Mouse (Mus musculus): ENCODE data around the gene Zyx. TPM values are rescaled to one million over a fixed set of nuclear protein-coding genes. Genes with fewer than 3 reads are reported as not detected.

Gene Zyx
- polyA plus RNA-seq, 1 experiment from 2014 or later, result 159 TPM

DNA sequence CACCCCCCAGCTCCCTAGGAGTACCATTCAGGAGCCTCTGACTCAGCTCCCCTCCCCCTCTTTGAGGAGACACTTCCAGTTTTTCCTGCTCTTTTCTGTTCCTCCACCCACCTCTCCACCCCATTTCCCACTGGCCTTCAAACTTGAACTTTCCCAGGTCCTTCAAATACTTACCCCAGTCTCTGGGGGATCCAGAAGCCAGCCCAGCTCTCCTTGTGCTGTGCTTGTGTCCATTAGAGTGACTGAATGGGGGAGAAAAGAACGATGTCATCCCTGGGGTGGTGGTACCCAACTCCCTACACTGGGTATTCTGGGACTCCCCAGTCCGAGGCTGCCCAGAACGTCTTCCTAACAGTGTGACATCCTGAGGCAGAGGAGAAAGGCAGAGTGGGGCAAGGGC is 22.6 kb downstream of the Zyx start:
- H3K4me3 ChIP-seq (ENCODE audit: low read length), result no peak overlapping the region; the same call in 1 of the 2 replicates
- H3K36me3 ChIP-seq (ENCODE audit: control insufficient read depth, insufficient read depth), result no peaks in the 10 kb centered on the region
- H3K9ac ChIP-seq (ENCODE audit: low read length), result no peak overlapping the region
- WGBS, result 29% methylated on average over 3 of the region's 3 CpGs
- ATAC-seq (replicated peaks; ENCODE audit: extremely low read depth, insufficient read depth, low FRiP score), result no peak
- peak overlapping the region; percentile 96; the same call in 1 of the 2 replicates for H3K4me2 ChIP-seq (ENCODE audit: low read depth, low read length)
- peak overlapping the region; percentile 35; the same call in 1 of the 2 replicates for H3K27ac ChIP-seq (ENCODE audit: low read length)
- H3K4me1 ChIP-seq (ENCODE audit: control insufficient read depth, insufficient read depth, low read length), result peaks cover 43% of the 10 kb centered on the region
- H3K27me3 ChIP-seq (ENCODE audit: control insufficient read depth, insufficient read depth, low read length), result no peaks in the 10 kb centered on the region
- no peaks in the 10 kb centered on the region for H3K9me3 ChIP-seq (replicated peaks; ENCODE audit: control insufficient read depth, low read length)

GRCm38 (mm10) chr6:42372421-42372815 is 23.0 kb downstream of the Zyx start:
- H3K27me3 ChIP-seq (ENCODE audit: control insufficient read depth, insufficient read depth, low read length), result no peaks in the 10 kb centered on the region
- H3K9me3 ChIP-seq (replicated peaks; ENCODE audit: control insufficient read depth, low read length), result no peaks in the 10 kb centered on the region
- H3K36me3 ChIP-seq (ENCODE audit: control insufficient read depth, insufficient read depth), result no peaks in the 10 kb centered on the region
- peak overlapping the region; percentile 27 for H3K27ac ChIP-seq (ENCODE audit: low read length)
- peak overlapping the region; percentile 96 for H3K4me2 ChIP-seq (ENCODE audit: low read depth, low read length)
- peaks cover 43% of the 10 kb centered on the region for H3K4me1 ChIP-seq (ENCODE audit: control insufficient read depth, insufficient read depth, low read length)
- peak overlapping the region; percentile 76 for H3K9ac ChIP-seq (ENCODE audit: low read length)
- ATAC-seq (replicated peaks; ENCODE audit: extremely low read depth, insufficient read depth, low FRiP score), result no peak
- H3K4me3 ChIP-seq (ENCODE audit: low read length), result peak overlapping the region; percentile 66
- WGBS, result 49% methylated on average over 9 of the region's 9 CpGs

DNA sequence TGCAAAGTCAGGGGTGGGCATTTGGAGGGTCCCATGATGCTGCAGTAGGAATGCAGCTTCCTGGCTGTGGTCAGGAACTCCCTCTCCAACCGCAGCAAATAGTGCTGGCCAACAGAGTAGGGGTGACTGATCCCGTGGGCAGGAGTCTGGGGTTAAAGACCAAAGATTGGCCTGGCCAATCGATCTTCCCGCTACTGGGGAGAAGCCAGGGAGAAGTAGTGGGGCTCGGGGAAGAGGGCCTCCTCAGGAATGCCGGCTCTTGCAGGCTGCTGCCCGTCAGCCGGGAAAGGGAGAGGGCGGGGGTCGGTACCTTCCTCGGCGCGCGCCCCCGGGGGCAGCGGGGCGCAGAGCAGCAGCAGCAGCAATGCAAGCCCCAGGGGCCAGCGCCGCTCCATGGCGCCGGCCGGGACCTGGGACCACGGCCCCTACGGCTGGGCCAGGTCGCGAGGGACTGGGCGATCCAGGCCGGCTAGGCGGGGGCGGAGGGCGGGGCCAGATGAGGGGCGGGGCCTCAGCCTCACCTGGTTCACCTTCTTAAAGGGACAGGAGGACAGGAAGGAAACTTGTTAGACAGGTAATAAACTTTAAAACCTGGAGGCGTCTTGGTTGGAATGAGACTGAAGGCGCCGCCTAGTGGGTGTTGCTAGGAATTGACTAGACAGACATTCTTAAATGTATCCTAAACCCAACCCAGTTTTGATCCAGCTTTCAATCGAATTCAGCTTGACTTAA is 23.6 kb downstream of the Zyx start, which contains the start of gene Epha1:
Gene Epha1, minus strand, starts transcription at position 453 of the 732 bp plus-strand sequence.
- H3K9ac ChIP-seq (ENCODE audit: low read length), result peak within 1 kb of the TSS; percentile 76
- no peaks in the 10 kb centered on the region for H3K36me3 ChIP-seq (ENCODE audit: control insufficient read depth, insufficient read depth)
- H3K27ac ChIP-seq (ENCODE audit: low read length), result peak within 1 kb of the TSS; percentile 58
- H3K4me2 ChIP-seq (ENCODE audit: low read depth, low read length), result peak within 1 kb of the TSS; percentile 96
- H3K4me1 ChIP-seq (ENCODE audit: control insufficient read depth, insufficient read depth, low read length), result peaks cover 43% of the 10 kb centered on the region
- 1% methylated on average over 36 of the region's 36 CpGs for WGBS
- peak; percentile 24; the same call in 1 of the 2 replicates for ATAC-seq (replicated peaks; ENCODE audit: extremely low read depth, insufficient read depth, low FRiP score)
- peak within 1 kb of the TSS; percentile 66 for H3K4me3 ChIP-seq (ENCODE audit: low read length)
- H3K9me3 ChIP-seq (replicated peaks; ENCODE audit: control insufficient read depth, low read length), result no peaks in the 10 kb centered on the region
- H3K27me3 ChIP-seq (ENCODE audit: control insufficient read depth, insufficient read depth, low read length), result no peaks in the 10 kb centered on the region

DNA sequence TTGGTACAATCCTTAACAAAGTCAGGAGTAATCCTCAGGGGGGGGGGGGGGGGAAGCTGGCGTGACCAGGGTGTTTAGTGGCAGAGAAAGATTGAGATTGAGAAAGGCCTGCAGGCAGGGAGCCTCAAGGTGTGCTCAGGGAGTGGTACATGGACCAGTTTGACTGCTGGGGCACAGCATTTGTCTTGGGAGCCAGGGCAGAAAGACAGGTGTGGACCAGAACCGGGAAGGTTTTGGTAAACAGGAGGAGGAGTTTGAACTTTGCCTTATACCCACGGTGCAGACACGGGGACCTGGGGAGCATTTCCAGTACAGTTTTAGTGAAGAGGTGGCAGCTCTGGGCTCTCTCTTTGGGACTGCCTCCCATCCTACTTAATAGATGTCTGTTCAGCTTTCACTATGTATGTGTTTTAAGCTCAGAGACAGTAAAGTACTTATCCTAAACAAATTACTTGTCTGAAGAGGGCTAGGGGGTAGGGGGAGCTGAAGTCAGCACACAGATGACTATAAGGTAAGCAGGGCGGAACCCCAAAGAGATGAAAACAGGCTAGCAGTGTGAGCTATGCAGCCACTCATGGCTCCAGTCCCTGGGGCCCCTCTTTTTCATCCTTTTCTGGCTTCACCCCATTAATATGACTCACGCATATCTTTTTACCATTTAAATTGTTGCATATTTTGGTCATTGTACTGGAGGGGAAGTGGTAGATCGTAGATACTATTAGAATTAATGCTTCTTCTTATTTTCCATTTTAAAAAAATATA is 24.4 kb downstream of the Zyx start:
- Histone ChIP-seq H3K36me3 (ENCODE audit: control insufficient read depth, insufficient read depth) (no peaks in the 10 kb centered on the region), H3K4me1 (ENCODE audit: control insufficient read depth, insufficient read depth, low read length) (peaks cover 43% of the 10 kb centered on the region), H3K27ac (ENCODE audit: low read length) (no peak overlapping the region), H3K27me3 (ENCODE audit: control insufficient read depth, insufficient read depth, low read length) (no peaks in the 10 kb centered on the region), H3K9me3 (replicated peaks; ENCODE audit: control insufficient read depth, low read length) (no peaks in the 10 kb centered on the region), H3K9ac (ENCODE audit: low read length) (peak overlapping the region; percentile 76), H3K4me3 (ENCODE audit: low read length) (peak overlapping the region; percentile 66), H3K4me2 (ENCODE audit: low read depth, low read length) (peak overlapping the region; percentile 96)
- no peak for ATAC-seq (replicated peaks; ENCODE audit: extremely low read depth, insufficient read depth, low FRiP score)
- 36% methylated on average over 7 of the region's 7 CpGs for WGBS

DNA sequence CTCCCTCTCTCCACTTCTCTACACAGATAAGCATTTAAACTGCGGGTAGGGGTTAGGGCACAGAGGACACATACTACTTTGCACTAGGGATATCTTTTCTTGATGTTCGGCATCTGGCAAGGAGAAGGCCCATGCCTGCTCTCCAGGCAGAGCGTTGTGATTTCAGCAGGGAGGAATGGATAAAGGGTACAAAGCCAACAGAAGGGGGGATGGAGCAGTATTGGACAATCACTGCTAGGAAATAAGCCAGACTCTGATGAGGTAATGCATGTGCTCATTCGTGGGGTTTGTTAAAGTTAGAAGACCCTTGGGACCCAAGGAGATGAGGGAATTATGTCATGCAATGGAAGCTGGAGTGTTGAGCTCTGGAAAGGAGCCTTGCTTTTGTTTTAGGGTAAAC is 25.3 kb downstream of the Zyx start:
- peak; percentile 25; the same call in 1 of the 2 replicates for ATAC-seq (replicated peaks; ENCODE audit: extremely low read depth, insufficient read depth, low FRiP score)
- Histone ChIP-seq H3K4me1 (ENCODE audit: control insufficient read depth, insufficient read depth, low read length) (peaks cover 40% of the 10 kb centered on the region), H3K36me3 (ENCODE audit: control insufficient read depth, insufficient read depth) (no peaks in the 10 kb centered on the region), H3K4me2 (ENCODE audit: low read depth, low read length) (no peak overlapping the region), H3K9ac (ENCODE audit: low read length) (no peak overlapping the region), H3K4me3 (ENCODE audit: low read length) (no peak overlapping the region), H3K27ac (ENCODE audit: low read length) (peak overlapping the region; percentile 55; the same call in 1 of the 2 replicates), H3K9me3 (replicated peaks; ENCODE audit: control insufficient read depth, low read length) (no peaks in the 10 kb centered on the region), H3K27me3 (ENCODE audit: control insufficient read depth, insufficient read depth, low read length) (no peaks in the 10 kb centered on the region)
- 26% methylated on average over 4 of the region's 4 CpGs for WGBS

GRCm38 (mm10) chr6:42375131-42375530 is 25.7 kb downstream of the Zyx start:
- H3K27me3 ChIP-seq (ENCODE audit: control insufficient read depth, insufficient read depth, low read length), result no peaks in the 10 kb centered on the region
- no peak for ATAC-seq (replicated peaks; ENCODE audit: extremely low read depth, insufficient read depth, low FRiP score)
- peak overlapping the region; percentile 41 for H3K27ac ChIP-seq (ENCODE audit: low read length)

GRCm38 (mm10) chr6:42376016-42376415 is 26.6 kb downstream of the Zyx start:
- no peak overlapping the region for H3K4me3 ChIP-seq (ENCODE audit: low read length)
- peaks cover 34% of the 10 kb centered on the region for H3K4me1 ChIP-seq (ENCODE audit: control insufficient read depth, insufficient read depth, low read length)
- 0 out of 2 replicates have a peak overlapping the region, but pooled peaks have one; percentile 7 for H3K9ac ChIP-seq (ENCODE audit: low read length)
- H3K4me2 ChIP-seq (ENCODE audit: low read depth, low read length), result no peak overlapping the region
- WGBS, result 22% methylated on average over 4 of the region's 4 CpGs
- peak overlapping the region; percentile 41 for H3K27ac ChIP-seq (ENCODE audit: low read length)
- no peaks in the 10 kb centered on the region for H3K9me3 ChIP-seq (replicated peaks; ENCODE audit: control insufficient read depth, low read length)
- no peaks in the 10 kb centered on the region for H3K36me3 ChIP-seq (ENCODE audit: control insufficient read depth, insufficient read depth)
- peak; percentile 4; the same call in 1 of the 2 replicates for ATAC-seq (replicated peaks; ENCODE audit: extremely low read depth, insufficient read depth, low FRiP score)
- H3K27me3 ChIP-seq (ENCODE audit: control insufficient read depth, insufficient read depth, low read length), result no peaks in the 10 kb centered on the region

More at GRCm38 (mm10) chr6:42375131-42375530, 25.7 kb downstream of the Zyx start:
- Histone ChIP-seq H3K9ac (ENCODE audit: low read length) (no peak overlapping the region), H3K9me3 (replicated peaks; ENCODE audit: control insufficient read depth, low read length) (no peaks in the 10 kb centered on the region), H3K4me3 (ENCODE audit: low read length) (no peak overlapping the region), H3K4me2 (ENCODE audit: low read depth, low read length) (no peak overlapping the region), H3K4me1 (ENCODE audit: control insufficient read depth, insufficient read depth, low read length) (peaks cover 36% of the 10 kb centered on the region), H3K36me3 (ENCODE audit: control insufficient read depth, insufficient read depth) (no peaks in the 10 kb centered on the region)
- 76% methylated on average over 2 of the region's 2 CpGs for WGBS

GRCm38 (mm10) chr6:42376504-42377019 is 27.1 kb downstream of the Zyx start:
- H3K4me3 ChIP-seq (ENCODE audit: low read length), result no peak overlapping the region
- no peaks in the 10 kb centered on the region for H3K27me3 ChIP-seq (ENCODE audit: control insufficient read depth, insufficient read depth, low read length)
- H3K9me3 ChIP-seq (replicated peaks; ENCODE audit: control insufficient read depth, low read length), result no peaks in the 10 kb centered on the region
- peak overlapping the region; percentile 41 for H3K27ac ChIP-seq (ENCODE audit: low read length)
- H3K36me3 ChIP-seq (ENCODE audit: control insufficient read depth, insufficient read depth), result no peaks in the 10 kb centered on the region
- no peak overlapping the region for H3K4me2 ChIP-seq (ENCODE audit: low read depth, low read length)
- H3K9ac ChIP-seq (ENCODE audit: low read length), result 0 out of 2 replicates have a peak overlapping the region, but pooled peaks have one; percentile 7
- no peak for ATAC-seq (replicated peaks; ENCODE audit: extremely low read depth, insufficient read depth, low FRiP score)
- H3K4me1 ChIP-seq (ENCODE audit: control insufficient read depth, insufficient read depth, low read length), result peaks cover 39% of the 10 kb centered on the region
- 59% methylated on average over 6 of the region's 6 CpGs for WGBS

All from heart, embryonic 16.5 days (tissue).